Mouse (Mus musculus) kidney, adult 2 months (tissue): ENCODE measurements around the gene Nup210.

Source experiments
- CTCF ChIP-seq: fragments of 200-500 bp; conservative IDR thresholded peaks from 2 replicates; pipeline ENCODE4 v1.5.1; 2011; ENCODE audit warnings: low read depth, mild to moderate bottlenecking, control low read depth, low read length, moderate library complexity, mixed read lengths; ENCODE audit not compliant: insufficient read depth, insufficient read length
- POLR2A ChIP-seq: fragments of 200-500 bp; IDR thresholded peaks from one replicate; pipeline ENCODE4 v1.6.1; 2011; ENCODE audit warnings: low read depth, low read length, control low read depth

DNA sequence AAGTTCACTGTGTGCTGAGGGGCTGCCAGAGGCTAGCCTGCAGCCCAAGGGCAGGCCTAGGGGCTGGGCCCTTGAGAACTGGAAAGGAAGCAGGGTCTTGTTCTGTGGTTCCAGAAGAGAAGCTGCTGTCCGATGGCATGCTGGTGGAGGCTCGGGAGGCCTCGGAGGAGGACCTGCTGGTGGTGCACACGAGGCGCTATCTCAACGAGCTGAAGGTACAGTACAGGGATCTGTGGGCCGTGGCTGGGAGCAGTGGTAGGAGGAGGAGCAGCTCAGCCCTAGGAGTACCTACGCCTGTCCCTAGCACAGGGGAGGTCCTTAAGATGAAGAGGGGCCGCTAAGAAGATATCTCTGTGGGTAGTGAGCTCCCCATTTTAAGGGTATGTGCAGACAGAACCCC lies 42.4 kb upstream of the Nup210 start:
- TF ChIP-seq CTCF, result no peak
- no peak for TF ChIP-seq POLR2A
